Mouse (Mus musculus): ENCODE measurements around the gene Pwwp2b.

The Pwwp2b gene

GRCm38 (mm10) chr7:139247881-139248614 is at the start of gene Pwwp2b:
TSS of gene Pwwp2b (plus strand) at chr7:139248482.
- DNase-seq (ENCODE audit: extremely low read depth, low read depth, low spot score) = no peak

- no peak for DNase-seq (ENCODE audit: extremely low read depth, low read depth, low spot score)
Observed at GRCm38 (mm10) chr7:139200108-139200507, 48.2 kb upstream of the Pwwp2b start.

DNA sequence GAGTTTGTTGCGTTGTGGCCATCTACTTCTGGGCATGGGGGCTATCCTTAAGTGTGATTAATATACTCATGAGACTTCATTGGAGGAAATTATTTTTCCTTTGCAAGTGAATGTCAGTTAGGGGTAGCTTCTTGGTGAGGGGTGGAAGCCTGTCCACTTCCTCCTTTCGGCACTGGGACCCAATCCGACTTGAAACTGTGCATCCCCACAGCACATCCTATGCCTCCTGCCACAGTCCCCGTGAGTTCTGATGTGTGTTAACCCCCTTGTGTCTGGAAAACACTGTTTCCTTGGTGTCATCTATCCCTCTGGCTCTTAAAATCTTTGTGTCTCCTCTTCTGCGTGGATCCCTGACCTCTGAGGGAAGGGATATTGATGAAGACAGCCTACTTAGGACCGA is 47.1 kb upstream of the Pwwp2b start:
- no peak for DNase-seq (ENCODE audit: extremely low read depth, low read depth, low spot score)

- no peak for DNase-seq (ENCODE audit: extremely low read depth, low read depth, low spot score)
Observed at GRCm38 (mm10) chr7:139208023-139208772, 40.1 kb upstream of the Pwwp2b start.

DNA sequence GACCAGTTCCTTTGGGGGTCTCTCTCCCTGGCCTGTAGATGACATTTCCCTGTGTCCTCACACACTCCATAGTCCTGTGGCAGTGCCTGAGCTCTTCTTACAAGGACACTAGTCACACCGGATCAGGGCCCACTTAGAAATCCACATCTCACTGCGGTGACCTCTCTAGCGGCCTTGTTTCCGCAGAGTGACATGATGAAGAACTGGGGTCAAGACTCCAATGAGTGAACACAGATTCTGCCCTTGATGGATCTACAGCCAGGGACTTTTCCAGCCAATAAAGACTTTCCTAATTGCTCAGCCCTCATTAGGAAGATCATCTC is 39.5 kb upstream of the Pwwp2b start:
- DNase-seq (ENCODE audit: extremely low read depth, low read depth, low spot score) = no peak

- DNase-seq (ENCODE audit: extremely low read depth, low read depth, low spot score) = no peak
Observed at GRCm38 (mm10) chr7:139211761-139212160, 36.5 kb upstream of the Pwwp2b start.

- peak; percentile 80 for DNase-seq (ENCODE audit: extremely low read depth, low read depth, low spot score)
Observed at GRCm38 (mm10) chr7:139212754-139213745, 35.2 kb upstream of the Pwwp2b start, which contains the start of the genes Lrrc27 and Stk32c. TSS of gene Lrrc27 (plus strand) at chr7:139212988. TSS of gene Stk32c (minus strand) at chr7:139213307.

DNA sequence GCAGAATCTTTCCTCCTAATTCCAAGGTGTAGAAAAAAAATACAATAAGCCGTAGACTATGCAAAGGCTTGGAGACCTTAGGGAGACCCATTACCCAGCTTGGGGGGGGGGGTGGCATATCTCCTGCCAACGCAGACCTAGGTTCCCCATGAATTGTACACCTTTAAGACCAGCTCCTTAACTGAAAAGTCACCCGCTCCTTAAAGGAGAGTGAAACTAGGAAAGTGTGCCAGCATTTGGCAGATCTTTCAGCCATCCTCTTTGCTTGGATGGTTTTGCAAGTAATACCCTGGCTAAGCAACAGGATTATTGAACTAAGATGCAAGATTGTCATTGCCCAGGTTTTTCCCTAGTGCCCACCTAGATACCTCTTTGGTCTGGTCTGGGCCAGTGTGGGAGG is 34.5 kb upstream of the Pwwp2b start:
- no peak for DNase-seq (ENCODE audit: extremely low read depth, low read depth, low spot score)

GRCm38 (mm10) chr7:139214160-139214559 is 34.1 kb upstream of the Pwwp2b start:
- DNase-seq (ENCODE audit: extremely low read depth, low read depth, low spot score) = no peak

- DNase-seq (ENCODE audit: extremely low read depth, low read depth, low spot score) = no peak
Observed at GRCm38 (mm10) chr7:139214596-139215340, 33.5 kb upstream of the Pwwp2b start.

DNA sequence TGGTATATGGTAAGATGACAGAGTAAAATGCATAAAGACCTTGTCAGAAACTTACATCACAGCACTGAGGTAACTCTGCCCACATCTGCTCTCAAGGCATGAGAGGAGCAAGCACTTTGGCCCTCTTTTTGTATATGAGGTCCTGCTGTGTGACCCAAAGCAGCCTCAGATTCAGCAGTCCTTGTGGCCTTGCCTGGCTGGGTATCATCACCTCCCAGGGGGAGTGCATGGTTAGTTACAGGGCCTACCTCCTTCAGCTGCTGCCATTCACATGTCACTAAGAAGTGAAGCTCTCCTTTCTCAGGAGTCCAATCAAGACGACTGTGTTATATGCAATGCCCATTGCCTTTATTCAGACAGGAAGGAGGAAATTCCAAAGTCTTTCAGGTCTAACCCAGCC is 32.8 kb upstream of the Pwwp2b start:
- no peak for DNase-seq (ENCODE audit: extremely low read depth, low read depth, low spot score)

GRCm38 (mm10) chr7:139215946-139216345 is 32.3 kb upstream of the Pwwp2b start:
- DNase-seq (ENCODE audit: extremely low read depth, low read depth, low spot score) = no peak

DNA sequence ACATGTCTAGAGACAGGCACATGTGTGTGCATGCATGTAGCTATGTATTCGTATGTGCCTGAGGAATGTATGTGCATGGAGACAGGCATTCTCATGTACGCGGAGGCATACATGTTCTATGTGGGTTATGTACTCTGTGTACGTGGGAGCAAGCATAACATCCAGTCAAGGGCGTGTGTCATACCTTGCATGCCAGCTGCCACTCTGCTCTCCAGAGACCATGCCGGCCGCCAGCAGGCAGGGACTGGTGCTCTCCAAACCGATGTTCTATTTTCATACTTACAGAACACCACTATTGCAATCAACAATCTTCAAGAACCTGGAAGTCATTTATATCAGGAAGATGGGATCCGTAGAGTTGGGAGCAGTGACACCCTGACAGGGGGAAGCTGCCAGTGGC is 31.8 kb upstream of the Pwwp2b start:
- no peak for DNase-seq (ENCODE audit: extremely low read depth, low read depth, low spot score)

DNA sequence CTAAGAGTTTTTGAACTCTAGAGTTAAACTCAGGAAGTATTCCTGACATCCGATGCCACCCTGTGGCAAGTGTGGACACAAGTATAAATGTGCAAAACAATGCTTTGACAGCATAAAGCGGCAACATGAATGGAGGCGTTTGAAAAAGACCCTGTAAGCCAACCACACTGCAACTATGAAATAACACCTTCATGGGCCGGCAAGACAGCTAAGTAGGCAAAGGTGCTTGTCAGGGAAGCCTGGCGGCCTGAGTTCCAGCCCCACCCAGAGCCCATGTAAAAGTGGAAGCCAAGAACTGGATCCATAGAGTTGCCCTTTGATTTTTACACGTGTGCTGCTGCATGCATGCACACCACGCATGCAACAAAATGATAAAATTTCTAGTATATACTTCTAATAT is 31.2 kb upstream of the Pwwp2b start:
- no peak for DNase-seq (ENCODE audit: extremely low read depth, low read depth, low spot score)

DNA sequence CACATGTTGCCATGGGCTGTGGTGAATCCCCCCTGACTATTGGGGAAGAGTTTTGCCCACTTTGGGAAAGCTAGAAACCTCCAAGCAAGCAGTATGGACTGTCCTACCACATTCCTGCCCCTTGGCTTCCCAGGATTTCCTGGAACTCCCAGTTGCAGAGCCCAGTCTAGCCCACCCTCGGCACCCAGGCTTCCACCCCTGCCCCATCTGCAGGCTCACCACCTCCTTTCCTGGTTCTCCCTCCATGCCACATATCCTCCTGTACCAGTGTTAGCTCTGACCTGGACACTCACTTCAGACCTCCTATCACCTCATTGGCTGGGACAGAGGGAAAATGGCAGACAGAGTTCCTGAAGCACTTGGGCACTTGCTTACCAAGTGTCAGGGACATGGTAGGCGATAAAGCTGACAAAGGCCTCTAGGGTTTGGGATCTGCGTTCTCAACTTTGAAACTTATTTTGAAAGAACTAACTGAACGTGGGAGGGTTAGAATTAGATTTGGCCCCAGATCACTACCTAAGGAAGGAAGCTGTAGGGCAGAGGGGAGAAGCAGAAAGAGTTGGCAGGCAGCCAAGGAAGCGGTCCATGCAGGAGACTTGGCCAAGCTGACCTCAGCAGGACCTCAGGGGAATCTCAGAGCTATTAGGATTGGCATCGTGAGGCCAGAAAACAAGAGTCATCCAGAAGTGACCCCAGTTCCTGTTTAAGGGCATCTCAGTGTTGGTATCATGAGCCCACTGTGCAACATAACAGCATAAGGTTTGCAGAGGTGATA is 29.5 kb upstream of the Pwwp2b start:
- DNase-seq (ENCODE audit: extremely low read depth, low read depth, low spot score) = no peak

DNA sequence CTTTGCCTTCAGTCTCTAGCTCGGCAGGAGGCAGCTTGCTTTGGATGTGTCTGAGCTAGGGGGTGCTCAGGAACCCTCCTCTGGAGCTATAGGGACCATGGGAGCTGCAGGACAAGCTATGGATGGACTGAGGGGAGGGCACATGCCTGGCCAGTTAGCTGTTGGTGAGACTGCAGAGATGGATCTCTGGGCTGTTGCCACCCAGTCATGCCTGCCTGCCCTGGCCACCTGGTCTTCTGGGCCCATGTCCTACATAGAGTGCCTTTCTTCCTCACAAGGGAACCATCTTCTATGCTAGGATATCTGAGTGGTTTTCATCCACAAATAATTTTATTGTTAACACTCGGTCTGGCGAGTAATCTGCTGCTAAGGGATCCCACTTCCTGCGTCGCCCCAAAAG is 28.8 kb upstream of the Pwwp2b start:
- DNase-seq (ENCODE audit: extremely low read depth, low read depth, low spot score) = no peak

DNA sequence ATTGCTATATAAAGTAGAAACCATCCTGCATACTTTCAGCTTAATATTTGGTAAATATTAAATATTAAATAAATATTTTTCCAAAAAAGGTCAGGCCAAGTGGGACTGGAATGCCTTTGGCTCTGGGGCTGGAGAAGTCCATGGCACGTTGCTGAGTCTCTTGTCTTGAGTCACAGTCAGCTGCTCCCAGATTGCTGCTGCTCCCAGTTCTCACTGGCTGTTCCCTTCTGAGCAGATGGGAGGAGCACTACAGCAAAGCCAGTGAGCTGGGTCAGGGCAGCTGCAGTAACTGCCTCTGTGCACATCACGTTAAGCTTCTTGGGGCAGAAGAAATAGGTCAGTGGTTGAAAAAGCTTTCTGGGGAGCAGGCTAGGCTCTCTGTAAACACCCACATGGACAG is 28.0 kb upstream of the Pwwp2b start:
- no peak for DNase-seq (ENCODE audit: extremely low read depth, low read depth, low spot score)

DNA sequence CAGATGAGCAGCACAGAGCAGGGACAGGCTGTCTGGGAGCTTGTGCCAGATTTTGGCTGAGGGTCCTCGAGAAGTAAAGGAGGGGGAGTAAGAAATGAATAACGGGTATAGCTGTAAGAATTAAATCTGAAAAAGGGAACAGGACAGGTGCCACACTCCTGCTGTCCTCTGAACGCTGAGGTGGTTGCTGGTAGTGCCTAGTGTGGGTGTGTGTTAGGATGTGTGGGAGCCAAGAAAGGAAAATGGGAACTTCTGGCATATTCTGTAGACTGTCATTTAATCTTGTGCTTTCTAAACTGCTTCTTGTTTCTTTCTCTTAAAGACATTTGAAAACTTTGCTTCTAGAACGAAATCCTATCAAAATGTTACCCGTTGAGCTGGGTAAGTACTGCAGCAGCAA is 27.2 kb upstream of the Pwwp2b start:
- no peak for DNase-seq (ENCODE audit: extremely low read depth, low read depth, low spot score)

DNA sequence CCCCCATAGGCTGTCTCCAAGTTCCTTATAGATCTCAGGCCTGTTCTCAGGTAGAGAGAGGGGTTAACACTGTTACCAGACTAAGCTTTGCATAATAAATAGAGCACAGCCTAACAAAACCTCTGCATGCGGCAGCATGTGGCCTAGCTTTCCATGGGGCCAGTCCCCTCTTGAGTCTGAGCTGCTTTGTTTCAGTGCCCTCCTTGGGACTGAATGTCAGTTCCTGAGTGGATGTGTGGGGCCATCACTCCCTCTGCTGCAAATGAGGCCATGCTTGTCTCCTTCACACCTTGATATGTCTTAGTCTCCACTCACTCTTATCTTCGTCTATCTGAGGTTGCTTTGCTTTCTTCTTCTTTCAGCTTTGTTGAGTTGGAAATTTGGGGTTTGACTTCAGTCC is 26.4 kb upstream of the Pwwp2b start:
- DNase-seq (ENCODE audit: extremely low read depth, low read depth, low spot score) = no peak

DNA sequence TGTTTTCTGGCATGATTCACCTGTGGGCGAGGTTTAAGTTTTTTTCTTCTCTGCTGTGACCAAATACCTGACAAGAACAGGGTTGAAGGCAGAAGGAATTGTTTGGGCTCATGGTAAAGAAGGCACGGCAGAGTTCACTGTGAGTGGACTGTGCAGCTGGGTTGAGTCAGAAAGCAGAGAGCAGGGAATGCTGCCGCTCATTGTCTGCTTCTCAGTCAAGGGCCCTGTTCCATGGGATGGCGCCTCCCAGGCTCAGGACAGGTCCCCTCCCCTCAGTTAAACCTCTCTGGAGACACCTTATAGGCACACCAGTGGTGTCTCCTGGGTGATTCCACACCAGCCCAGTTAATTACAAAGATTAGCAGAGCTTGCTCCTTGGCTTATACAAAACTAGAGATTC is 25.9 kb upstream of the Pwwp2b start:
- no peak for DNase-seq (ENCODE audit: extremely low read depth, low read depth, low spot score)

Data from fat pad, adult 2 months (tissue).